Mouse (Mus musculus) limb, embryonic 11.5 days (tissue): Measurements from ENCODE around the gene Gm11554. TPM values are rescaled to one million over a fixed set of nuclear protein-coding genes. Genes with fewer than 3 reads are reported as not detected.
"Not testable (repeated sequence)": the region's sequence is repeated elsewhere in the genome, so short reads cannot be mapped to it uniquely, and the experiment has no call there.

ENCODE experiments used
- ATAC-seq: fragments of 200-750 bp; cut with Nextera tagmentation; 2 replicates; pipeline ENCODE4 v1.8.0; 2017; ENCODE audit warnings: low read depth; ENCODE audit not compliant: insufficient number of reproducible peaks, low FRiP score, low TSS enrichment
- DNase-seq: peaks from one replicate; pipeline ENCODE4 v3.0.0-alpha.2; 2015; ENCODE audit warnings: low spot score
- H3K27ac ChIP-seq: fragments of 300-500 bp; sonication (generic); replicated peaks from 2 replicates; pipeline ENCODE4 v1.5.1; 2014; ENCODE audit warnings: low read depth, mild to moderate bottlenecking, low read length
- H3K27me3 ChIP-seq: fragments of 300-500 bp; sonication (generic); 2 replicates; pipeline ENCODE4 v1.6.1; 2014; ENCODE audit warnings: mild to moderate bottlenecking, low read length, mixed read lengths; ENCODE audit not compliant: control insufficient read depth, insufficient read depth
- H3K36me3 ChIP-seq: fragments of 300-500 bp; sonication (generic); 2 replicates; pipeline ENCODE4 v1.6.1; 2014; ENCODE audit warnings: mild to moderate bottlenecking, low read length, moderate library complexity, mixed read lengths; ENCODE audit not compliant: control insufficient read depth, insufficient read depth
- H3K4me1 ChIP-seq: fragments of 300-500 bp; sonication (generic); 2 replicates; pipeline ENCODE4 v1.6.1; 2014; ENCODE audit warnings: low read length, mixed read lengths; ENCODE audit not compliant: control insufficient read depth, insufficient read depth
- H3K4me2 ChIP-seq: fragments of 300-500 bp; sonication (generic); 2 replicates; pipeline ENCODE4 v1.6.1; 2014; ENCODE audit warnings: low read depth, mild to moderate bottlenecking, moderate library complexity; ENCODE audit not compliant: severe bottlenecking
- H3K4me3 ChIP-seq: fragments of 300-500 bp; sonication (generic); 2 replicates; pipeline ENCODE4 v1.5.1; 2014; ENCODE audit warnings: low read depth, low read length
- H3K9ac ChIP-seq: fragments of 300-500 bp; sonication (generic); 2 replicates; pipeline ENCODE4 v1.6.1; 2014; ENCODE audit warnings: mild to moderate bottlenecking, low read length
- H3K9me3 ChIP-seq: fragments of 300-500 bp; sonication (generic); 2 replicates; pipeline ENCODE4 v1.6.1; 2016; ENCODE audit warnings: low read length; ENCODE audit not compliant: control insufficient read depth
- WGBS: fragments of 180-500 bp; shearing (Covaris S2); extraction: QIAGEN DNeasy Blood & Tissue Kit; methylation state at CpG from one replicate; pipeline ENCODE4 v1.1.7; 2014; 5-methylcytosine and 5-hydroxymethylcytosine counted together
- polyA plus RNA-seq: library from polyadenylated mRNA; unstranded; fragments of >200 nt; fragmentation: Nextera tagmentation; extraction: Ambion mirVana; gene quantifications from 2 replicates; pipeline ENCODE4 v1.2.1, GENCODE M21; 2014

Gm11554 gene
- polyA plus RNA-seq, result not detected in 2 replicates

- no CpG with 5 or more reads among the region's 1 CpGs for WGBS
- not testable (repeated sequence) for H3K4me2 ChIP-seq, H3K4me3 ChIP-seq, H3K36me3 ChIP-seq, H3K9ac ChIP-seq, ATAC-seq, H3K27me3 ChIP-seq, H3K4me1 ChIP-seq, H3K27ac ChIP-seq, H3K9me3 ChIP-seq, DNase-seq
These were observed at the start of gene Gm11554 for GRCm38 (mm10) chr11:99804346-99804745. TSS of gene Gm11554 (minus strand) at chr11:99804446.

GRCm38 (mm10) chr11:99851508-99851907 lies 47.3 kb upstream of the Gm11554 start, which contains the start of gene Krtap4-16:
TSS of gene Krtap4-16 (minus strand) at chr11:99851608.
- DNase-seq (no peak), ATAC-seq (no peak)
- no peaks in the 10 kb centered on the region for H3K9me3 ChIP-seq
- no peaks in the 10 kb centered on the region for H3K4me1 ChIP-seq
- no peak within 1 kb of the TSS for H3K9ac ChIP-seq
- H3K4me3 ChIP-seq, result no peak within 1 kb of the TSS
- no peaks in the 10 kb centered on the region for H3K27me3 ChIP-seq
- H3K36me3 ChIP-seq, result no peaks in the 10 kb centered on the region
- H3K4me2 ChIP-seq, result no peak within 1 kb of the TSS
- no peak within 1 kb of the TSS for H3K27ac ChIP-seq

GRCm38 (mm10) chr11:99846746-99847145 lies 42.5 kb upstream of the Gm11554 start:
- no peak overlapping the region for H3K9ac ChIP-seq
- no peak overlapping the region for H3K4me3 ChIP-seq
- ATAC-seq (no peak), DNase-seq (no peak)
- H3K36me3 ChIP-seq, result no peaks in the 10 kb centered on the region
- H3K4me2 ChIP-seq, result no peak overlapping the region
- WGBS, result 90% methylated on average over 2 of the region's 2 CpGs
- H3K4me1 ChIP-seq, result no peaks in the 10 kb centered on the region
- H3K27ac ChIP-seq, result no peak overlapping the region
- H3K9me3 ChIP-seq, result no peaks in the 10 kb centered on the region
- no peaks in the 10 kb centered on the region for H3K27me3 ChIP-seq

GRCm38 (mm10) chr11:99842185-99842584 lies 37.9 kb upstream of the Gm11554 start:
- 35% methylated on average over 1 of the region's 1 CpGs for WGBS
- Histone ChIP-seq H3K4me3 (no peak overlapping the region), H3K9ac (no peak overlapping the region), H3K27ac (no peak overlapping the region), H3K27me3 (no peaks in the 10 kb centered on the region), H3K4me2 (no peak overlapping the region), H3K4me1 (no peaks in the 10 kb centered on the region), H3K9me3 (no peaks in the 10 kb centered on the region), H3K36me3 (no peaks in the 10 kb centered on the region)
- ATAC-seq (no peak), DNase-seq (no peak)

- Histone ChIP-seq H3K4me3 (no peak within 1 kb of the TSS), H3K9me3 (no peaks in the 10 kb centered on the region), H3K9ac (no peak within 1 kb of the TSS), H3K36me3 (no peaks in the 10 kb centered on the region), H3K4me1 (no peaks in the 10 kb centered on the region), H3K27me3 (no peaks in the 10 kb centered on the region), H3K27ac (no peak within 1 kb of the TSS), H3K4me2 (no peak within 1 kb of the TSS)
- 80% methylated on average over 1 of the region's 1 CpGs for WGBS
- ATAC-seq (no peak), DNase-seq (no peak)
These were observed 33.7 kb upstream of the Gm11554 start, which contains the start of gene 2300003K06Rik for GRCm38 (mm10) chr11:99837966-99838365. TSS of gene 2300003K06Rik (minus strand) at chr11:99838066.

GRCm38 (mm10) chr11:99815566-99815965 lies 11.3 kb upstream of the Gm11554 start, which contains the start of gene Gm11564:
TSS of gene Gm11564 (minus strand) at chr11:99815666.
- DNase-seq, H3K4me1 ChIP-seq, ATAC-seq, H3K9ac ChIP-seq, H3K4me2 ChIP-seq, H3K9me3 ChIP-seq, H3K27me3 ChIP-seq, H3K36me3 ChIP-seq, H3K4me3 ChIP-seq, H3K27ac ChIP-seq: not testable (repeated sequence)
- WGBS, result 90% methylated on average over 2 of the region's 2 CpGs

- not testable (repeated sequence) for H3K27ac ChIP-seq, H3K4me3 ChIP-seq, ATAC-seq, H3K27me3 ChIP-seq, H3K9me3 ChIP-seq, H3K9ac ChIP-seq, H3K36me3 ChIP-seq, H3K4me2 ChIP-seq, H3K4me1 ChIP-seq, DNase-seq
These were observed 5.5 kb upstream of the Gm11554 start, which contains the start of gene Krtap4-13 for GRCm38 (mm10) chr11:99809792-99810191. TSS of gene Krtap4-13 (minus strand) at chr11:99809892.

- not testable (repeated sequence) for H3K27me3 ChIP-seq, H3K4me1 ChIP-seq, H3K27ac ChIP-seq, H3K4me3 ChIP-seq, DNase-seq, H3K4me2 ChIP-seq, H3K9ac ChIP-seq, H3K9me3 ChIP-seq, H3K36me3 ChIP-seq, ATAC-seq
- no CpG with 5 or more reads among the region's 1 CpGs for WGBS
These were observed 5.4 kb downstream of the Gm11554 start, which contains the start of gene Gm11569 for GRCm38 (mm10) chr11:99798832-99799231. TSS of gene Gm11569 (minus strand) at chr11:99798932.

GRCm38 (mm10) chr11:99793367-99793766 lies 10.9 kb downstream of the Gm11554 start, which contains the start of gene Gm11596:
TSS of gene Gm11596 (minus strand) at chr11:99793467.
- DNase-seq (no peak), ATAC-seq (no peak)
- no peak within 1 kb of the TSS for H3K27ac ChIP-seq
- no peak within 1 kb of the TSS for H3K4me2 ChIP-seq
- no peaks in the 10 kb centered on the region for H3K9me3 ChIP-seq
- H3K9ac ChIP-seq, result no peak within 1 kb of the TSS
- H3K27me3 ChIP-seq, result no peaks in the 10 kb centered on the region
- no peaks in the 10 kb centered on the region for H3K36me3 ChIP-seq
- no peaks in the 10 kb centered on the region for H3K4me1 ChIP-seq
- 70% methylated on average over 2 of the region's 2 CpGs for WGBS
- H3K4me3 ChIP-seq, result no peak within 1 kb of the TSS
